ENCODE assay signal across 13 mouse cellular contexts in genomic region chr19:15669541-15669940, GRCm38 (mm10).
DNase-seq lines count a peak whose midpoint lies in the region; ATAC-seq and TF ChIP-seq lines count a peak whose summit lies in the region.
"Had no signal": no experiment of that assay in that cellular context is flagged by ENCODE, and none has a peak within 500 bp of the region (broad histone marks: within the 10 kb centered on the region; RNA-seq: fewer than 3 reads in every experiment).

No protein-coding gene starts in this region.

- no peak overlapping the region for H3K4me3 ChIP-seq in forebrain, embryonic 14.5 days (ENCODE audit: low read depth, low read length)
- H3K4me3 ChIP-seq in forebrain, embryonic 15.5 days, result no peak overlapping the region
- H3K4me3 ChIP-seq in lung, embryonic 14.5 days (ENCODE audit: low read depth, low read length), result no peak overlapping the region
- no peak overlapping the region for H3K4me3 ChIP-seq in forebrain, postnatal 0 days (ENCODE audit: low read depth, low read length)
- H3K4me3 ChIP-seq in midbrain, postnatal 0 days (ENCODE audit: low read depth, low read length), result no peak overlapping the region
- H3K4me3 ChIP-seq: heart, adult 2 months; limb, embryonic 15.5 days; stomach, embryonic 15.5 days had no signal

- no peak overlapping the region for H3K27ac ChIP-seq in forebrain, embryonic 14.5 days (ENCODE audit: low read depth, low read length)
- H3K27ac ChIP-seq in forebrain, embryonic 15.5 days (replicated peaks), result no peak overlapping the region
- no peak overlapping the region for H3K27ac ChIP-seq in lung, embryonic 14.5 days (ENCODE audit: low read depth)
- H3K27ac ChIP-seq in forebrain, postnatal 0 days (ENCODE audit: low read depth, low read length), result no peak overlapping the region
- no peak overlapping the region for H3K27ac ChIP-seq in midbrain, postnatal 0 days (ENCODE audit: low read depth, low read length)
- H3K27ac ChIP-seq: heart, adult 2 months; limb, embryonic 15.5 days; stomach, embryonic 15.5 days had no signal

- WGBS in forebrain, embryonic 14.5 days, result 49% methylated on average over 7 of the region's 7 CpGs
- WGBS in forebrain, embryonic 15.5 days, result 51% methylated on average over 7 of the region's 7 CpGs
- 82% methylated on average over 7 of the region's 7 CpGs for WGBS in lung, embryonic 14.5 days
- 44% methylated on average over 7 of the region's 7 CpGs for WGBS in forebrain, postnatal 0 days
- WGBS in midbrain, postnatal 0 days, result 48% methylated on average over 7 of the region's 7 CpGs

- no peak for TF ChIP-seq CTCF in lung, embryonic 14.5 days (IDR thresholded peaks at IDR 0.05; ENCODE audit: low read depth)
- TF ChIP-seq CTCF in forebrain, postnatal 0 days (IDR thresholded peaks at IDR 0.05; ENCODE audit: low read depth), result no peak
- no peak for TF ChIP-seq CTCF in midbrain, postnatal 0 days (IDR thresholded peaks at IDR 0.05)

- no peak overlapping the region for H3K9ac ChIP-seq in forebrain, embryonic 14.5 days (ENCODE audit: low read length)
- no peak overlapping the region for H3K9ac ChIP-seq in forebrain, embryonic 15.5 days (replicated peaks)
- no peak overlapping the region for H3K9ac ChIP-seq in lung, embryonic 14.5 days
- no peak overlapping the region for H3K9ac ChIP-seq in forebrain, postnatal 0 days
- no peak overlapping the region for H3K9ac ChIP-seq in midbrain, postnatal 0 days (replicated peaks; ENCODE audit: low read length, poor library complexity, severe bottlenecking)
- H3K9ac ChIP-seq: limb, embryonic 15.5 days; stomach, embryonic 15.5 days had no signal

- H3K4me2 ChIP-seq in forebrain, embryonic 14.5 days (ENCODE audit: low read length), result no peak overlapping the region
- H3K4me2 ChIP-seq in forebrain, embryonic 15.5 days (replicated peaks), result no peak overlapping the region
- no peak overlapping the region for H3K4me2 ChIP-seq in lung, embryonic 14.5 days
- no peak overlapping the region for H3K4me2 ChIP-seq in forebrain, postnatal 0 days (ENCODE audit: low read depth)
- no peak overlapping the region for H3K4me2 ChIP-seq in midbrain, postnatal 0 days (ENCODE audit: low read depth, low read length, poor library complexity, severe bottlenecking)
- H3K4me2 ChIP-seq: limb, embryonic 15.5 days; stomach, embryonic 15.5 days had no signal

- H3K9me3 ChIP-seq in forebrain, embryonic 14.5 days (replicated peaks; ENCODE audit: control insufficient read depth, low read length), result no peaks in the 10 kb centered on the region
- H3K9me3 ChIP-seq in forebrain, embryonic 15.5 days, result no peaks in the 10 kb centered on the region
- H3K9me3 ChIP-seq in lung, embryonic 14.5 days (ENCODE audit: low read depth, low read length), result no peaks in the 10 kb centered on the region
- no peaks in the 10 kb centered on the region for H3K9me3 ChIP-seq in forebrain, postnatal 0 days (ENCODE audit: low read length)
- H3K9me3 ChIP-seq in midbrain, postnatal 0 days (ENCODE audit: low read length), result no peaks in the 10 kb centered on the region
- H3K9me3 ChIP-seq: limb, embryonic 15.5 days; stomach, embryonic 15.5 days had no signal

- no peaks in the 10 kb centered on the region for H3K27me3 ChIP-seq in forebrain, embryonic 14.5 days (replicated peaks; ENCODE audit: control insufficient read depth, insufficient read depth, low read length)
- peaks cover 8% of the 10 kb centered on the region; the same call in 1 of the 2 replicates for H3K27me3 ChIP-seq in forebrain, embryonic 15.5 days
- H3K27me3 ChIP-seq in lung, embryonic 14.5 days (ENCODE audit: insufficient read depth, low read length), result no peaks in the 10 kb centered on the region
- peaks cover 13% of the 10 kb centered on the region; the same call in 1 of the 2 replicates for H3K27me3 ChIP-seq in forebrain, postnatal 0 days (ENCODE audit: insufficient read depth, low read length)
- H3K27me3 ChIP-seq in midbrain, postnatal 0 days (ENCODE audit: insufficient read depth, low read length), result no peaks in the 10 kb centered on the region
- H3K27me3 ChIP-seq: limb, embryonic 15.5 days; stomach, embryonic 15.5 days had no signal

- peak; percentile 52 for DNase-seq in forebrain, embryonic 14.5 days (ENCODE audit: low spot score)
- peak; percentile 19 for DNase-seq in lung, embryonic 14.5 days
- no peak for DNase-seq in lung, postnatal 14 days
- peak; percentile 34 for DNase-seq in forebrain, postnatal 0 days
- peak; percentile 43 for DNase-seq in midbrain, postnatal 0 days (ENCODE audit: low spot score)
- no peak for DNase-seq in urinary bladder, adult 18-20 months (ENCODE audit: low spot score in 2 of 2)
- DNase-seq in spleen, adult 12 weeks (ENCODE audit: low spot score), result no peak
- DNase-seq: cerebellum, adult 9-11 months; heart, adult 2 months had no signal

- H3K4me1 ChIP-seq in forebrain, embryonic 14.5 days (ENCODE audit: control insufficient read depth, insufficient read depth, low read length), result peaks cover 18% of the 10 kb centered on the region
- peaks cover 24% of the 10 kb centered on the region for H3K4me1 ChIP-seq in forebrain, embryonic 15.5 days
- H3K4me1 ChIP-seq in lung, embryonic 14.5 days (ENCODE audit: insufficient read depth), result 0 out of 2 replicates have a peak, but pooled peaks cover 2% of the 10 kb centered on the region
- no peaks in the 10 kb centered on the region; the same call in 1 of the 2 replicates for H3K4me1 ChIP-seq in forebrain, postnatal 0 days (ENCODE audit: insufficient read depth)
- peaks cover 5% of the 10 kb centered on the region; the same call in 1 of the 2 replicates for H3K4me1 ChIP-seq in midbrain, postnatal 0 days (ENCODE audit: insufficient read depth, low read length)

- H3K36me3 ChIP-seq in forebrain, embryonic 14.5 days (ENCODE audit: control insufficient read depth, insufficient read depth, low read length), result no peaks in the 10 kb centered on the region
- no peaks in the 10 kb centered on the region for H3K36me3 ChIP-seq in forebrain, embryonic 15.5 days
- H3K36me3 ChIP-seq in lung, embryonic 14.5 days (ENCODE audit: insufficient read depth), result no peaks in the 10 kb centered on the region
- no peaks in the 10 kb centered on the region for H3K36me3 ChIP-seq in forebrain, postnatal 0 days (ENCODE audit: insufficient read depth)
- H3K36me3 ChIP-seq in midbrain, postnatal 0 days (ENCODE audit: insufficient read depth, low read length), result no peaks in the 10 kb centered on the region
- H3K36me3 ChIP-seq: limb, embryonic 15.5 days; stomach, embryonic 15.5 days had no signal

- 0 out of 2 replicates have a peak, but pooled peaks have one; percentile 8 for ATAC-seq in forebrain, embryonic 14.5 days
- ATAC-seq in forebrain, embryonic 15.5 days (replicated peaks), result no peak
- no peak for ATAC-seq in lung, embryonic 14.5 days (ENCODE audit: insufficient read depth)
- ATAC-seq in forebrain, postnatal 0 days, result no peak
- ATAC-seq in midbrain, postnatal 0 days (ENCODE audit: low FRiP score), result no peak
- ATAC-seq: Patski had no signal

Comparison
In these comparisons a context has a peak if more than half of its experiments do, and no peak if none do; other contexts are left out.
1. DNase-seq: peak in forebrain, embryonic 14.5 days (single experiment), lung, embryonic 14.5 days (single experiment), forebrain, postnatal 0 days (single experiment) and midbrain, postnatal 0 days (single experiment); none in lung, postnatal 14 days (single experiment), urinary bladder, adult 18-20 months (0 of 2) and spleen, adult 12 weeks (single experiment).